Mouse (Mus musculus) liver, adult (tissue): ENCODE results near the gene Zfp444.

Source experiments
- GATA4 ChIP-seq: IDR thresholded peaks from 2 replicates; pipeline ENCODE4 v1.6.1; 2014; ENCODE audit warnings: mild to moderate bottlenecking, low read length; ENCODE audit not compliant: insufficient replicate concordance

Zfp444 gene

DNA sequence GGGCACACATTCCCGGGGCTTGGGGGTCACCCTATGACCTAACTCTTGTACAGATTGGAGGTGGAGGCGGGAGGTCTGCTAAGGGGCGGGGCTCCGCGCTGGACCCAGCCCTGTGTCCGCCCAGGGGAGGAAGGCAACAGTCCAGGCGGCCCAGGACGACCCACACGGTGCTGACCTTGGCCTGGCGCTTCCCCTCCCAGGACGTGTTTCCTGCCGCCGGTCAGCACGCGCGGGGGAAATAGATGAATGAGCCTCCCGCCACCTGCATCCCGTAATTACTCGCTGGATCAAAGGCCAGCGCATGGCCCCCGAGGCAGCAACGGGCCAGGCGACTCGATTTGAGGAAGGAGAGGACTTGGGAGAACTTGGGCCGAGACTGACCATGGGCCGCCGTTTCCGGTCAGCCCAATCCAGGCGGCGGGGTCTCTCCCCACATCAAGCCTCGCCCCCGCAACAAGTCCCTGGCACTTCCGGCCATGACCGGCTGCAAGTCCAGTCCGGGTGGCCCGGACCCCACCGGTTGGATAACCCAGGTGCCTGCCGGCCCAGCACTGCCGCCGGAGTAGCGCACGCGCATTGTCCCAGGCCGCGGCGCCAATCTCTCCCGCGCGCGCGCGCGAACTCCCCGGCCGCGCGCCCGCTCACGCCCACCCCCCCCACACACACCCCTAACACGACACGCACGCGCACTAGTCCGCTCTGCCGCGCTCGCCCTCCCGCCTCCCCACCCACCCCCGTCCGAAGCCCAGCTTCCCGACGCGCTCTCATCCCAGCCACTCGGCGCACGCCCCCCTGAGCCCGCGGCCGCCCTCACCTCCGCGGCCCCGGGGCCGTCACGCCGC, 16.8 kb upstream of the Zfp444 start:
- peak; percentile 68; the same call in 1 of the 2 replicates for TF ChIP-seq GATA4

GRCm38 (mm10) chr7:6155901-6156411, 16.1 kb upstream of the Zfp444 start, which contains the start of gene Zfp787:
Gene Zfp787, minus strand, starts transcription at chr7:6155997.
- TF ChIP-seq GATA4: no peak; the same call in 1 of the 2 replicates

DNA sequence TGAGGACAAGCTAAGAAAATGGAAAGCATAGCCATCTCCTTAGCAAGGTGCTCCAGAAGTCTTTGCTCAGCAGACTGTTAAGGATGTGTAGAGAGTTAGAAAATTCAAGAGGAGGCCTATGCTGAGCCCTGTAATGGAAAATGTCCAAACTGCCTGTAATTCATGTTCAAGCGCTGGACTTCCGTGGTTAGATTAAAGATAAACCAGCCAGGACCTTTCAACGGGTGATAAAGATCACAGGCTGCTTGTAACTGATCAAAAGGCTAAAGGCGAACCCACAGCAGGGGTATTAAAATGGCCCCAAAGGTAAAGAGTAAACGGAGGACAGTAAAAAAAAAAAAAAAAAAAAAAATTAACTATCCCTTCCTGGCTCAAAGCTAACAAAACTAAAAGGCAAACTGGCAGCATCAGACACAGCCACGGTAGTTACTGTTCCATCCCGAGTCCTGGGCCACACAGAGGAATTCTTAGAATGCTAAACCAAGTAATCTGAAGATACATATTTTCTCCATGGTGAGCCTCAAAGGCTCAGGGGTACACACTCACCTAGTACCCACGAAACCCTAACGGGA, 15.0 kb upstream of the Zfp444 start:
- TF ChIP-seq GATA4: peak; percentile 54; the same call in 1 of the 2 replicates

- no peak for TF ChIP-seq GATA4
Observed at GRCm38 (mm10) chr7:6157479-6157878, 14.5 kb upstream of the Zfp444 start.

DNA sequence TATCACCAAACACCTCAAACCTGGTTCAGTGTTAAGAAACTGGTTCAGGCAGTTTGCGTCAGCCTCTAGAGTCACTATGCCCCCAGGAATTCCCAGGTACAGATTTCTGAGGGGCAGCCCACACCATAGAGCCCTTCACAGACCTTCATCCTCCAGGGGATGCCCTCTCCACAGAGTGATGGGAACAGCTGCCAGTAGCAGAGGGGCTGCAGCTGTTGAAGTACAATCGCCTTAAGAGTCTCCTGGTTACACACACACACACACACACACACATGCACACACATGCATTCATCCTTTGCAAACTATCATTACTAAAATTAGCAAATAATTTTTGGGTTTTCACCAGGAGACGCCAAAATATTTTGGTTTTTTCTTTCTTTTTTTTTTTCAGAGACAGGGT, 12.4 kb upstream of the Zfp444 start:
- TF ChIP-seq GATA4: no peak

GRCm38 (mm10) chr7:6161541-6161940, 10.5 kb upstream of the Zfp444 start:
- TF ChIP-seq GATA4: no peak

- no peak for TF ChIP-seq GATA4
Observed at GRCm38 (mm10) chr7:6162172-6162571, 9.9 kb upstream of the Zfp444 start.

GRCm38 (mm10) chr7:6164671-6165070, 7.4 kb upstream of the Zfp444 start:
- TF ChIP-seq GATA4: no peak

GRCm38 (mm10) chr7:6169403-6169802, 2.6 kb upstream of the Zfp444 start:
- no peak for TF ChIP-seq GATA4

- peak; percentile 32; the same call in 1 of the 2 replicates for TF ChIP-seq GATA4
Observed at GRCm38 (mm10) chr7:6170391-6170790, 1.6 kb upstream of the Zfp444 start.

DNA sequence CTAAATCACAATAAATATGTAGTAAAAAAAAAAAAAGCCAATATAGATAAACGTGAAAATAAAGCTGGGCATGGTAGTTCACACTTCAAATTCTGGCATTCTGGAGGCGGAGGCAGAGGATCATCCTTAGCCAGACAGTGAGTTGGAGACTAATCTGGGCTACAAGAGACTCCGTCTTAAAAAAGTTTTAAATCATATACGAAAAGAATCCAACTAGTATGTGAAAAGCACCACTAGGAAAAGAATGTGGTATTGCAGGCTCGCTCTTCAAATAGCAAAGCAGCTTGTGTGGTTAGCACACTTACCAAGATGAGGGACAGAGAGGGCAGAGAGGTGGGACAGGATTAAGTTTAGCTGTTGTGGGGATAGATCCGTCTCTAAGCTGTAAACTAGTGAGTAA, 1.2 kb upstream of the Zfp444 start:
- TF ChIP-seq GATA4: no peak

GRCm38 (mm10) chr7:6171444-6172005, 501 bp upstream of the Zfp444 start:
- TF ChIP-seq GATA4: no peak

DNA sequence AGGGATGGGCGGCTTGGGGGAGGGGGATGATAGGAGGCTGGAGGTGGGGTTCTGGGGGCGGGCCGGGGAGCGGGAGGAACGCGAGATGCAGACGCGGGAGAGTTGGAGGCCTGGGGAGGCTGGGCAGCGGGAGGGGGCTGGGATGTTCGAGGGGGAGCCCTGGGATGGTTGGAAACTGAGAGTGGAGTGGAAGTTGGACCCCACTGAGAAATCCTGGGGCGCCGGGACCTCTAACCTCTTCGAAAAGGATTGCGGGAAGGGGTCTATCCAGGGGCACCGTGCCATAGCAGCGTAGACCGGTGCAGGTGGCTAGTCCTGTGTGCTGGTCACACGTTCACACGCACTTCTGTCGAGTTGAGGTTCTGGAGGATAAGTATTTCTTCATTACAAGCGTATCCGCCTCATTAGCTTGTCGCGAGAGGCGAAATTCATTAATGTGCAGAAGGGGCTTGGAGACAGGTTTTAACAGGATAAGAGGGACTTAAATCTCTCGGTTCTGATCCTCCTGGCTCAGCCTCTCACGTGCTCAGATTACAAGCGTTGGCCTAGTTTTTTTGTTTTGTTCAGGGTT, 733 bp downstream of the Zfp444 start:
- no peak for TF ChIP-seq GATA4

- no peak for TF ChIP-seq GATA4
Observed at GRCm38 (mm10) chr7:6173872-6174271, 1.8 kb downstream of the Zfp444 start.

DNA sequence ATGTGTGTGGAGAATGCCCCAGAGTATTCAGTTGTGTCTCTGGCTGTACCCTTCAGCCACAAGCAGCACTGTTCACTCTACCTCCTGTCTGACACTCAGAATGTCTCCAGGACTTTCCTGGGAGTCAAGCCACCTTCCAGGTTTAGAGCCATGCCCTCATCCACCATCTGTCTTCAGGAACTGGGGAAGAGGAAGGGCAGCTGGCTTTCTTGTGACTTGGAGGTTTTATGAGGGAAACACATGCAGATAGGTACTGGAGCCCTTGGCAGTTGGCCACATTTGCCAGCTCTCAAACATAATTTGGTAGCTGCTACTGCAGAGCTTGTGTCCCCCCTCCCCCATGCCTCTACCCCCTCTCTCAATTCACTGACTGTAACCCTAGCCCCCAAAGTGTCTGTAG, 7.0 kb downstream of the Zfp444 start:
- TF ChIP-seq GATA4: no peak
